Mouse (Mus musculus): ENCODE data around the gene 2310061N02Rik.
A peak's percentile ranks its signal among the peaks of the same experiment; 100 is the strongest.
"Not testable (repeated sequence)": the region's sequence is repeated elsewhere in the genome, so short reads cannot be mapped to it uniquely, and the experiment has no call there.

2310061N02Rik gene

GRCm38 (mm10) chr16:88707496-88708012, at the start of gene 2310061N02Rik:
TSS of gene 2310061N02Rik (minus strand) at chr16:88707962.
- DNase-seq (ENCODE audit: low spot score in 2 of 2) = no peak

GRCm38 (mm10) chr16:88751535-88751934, 43.8 kb upstream of the 2310061N02Rik start, which contains the start of gene Krtap13:
TSS of gene Krtap13 (minus strand) at chr16:88751635.
- DNase-seq (ENCODE audit: low spot score in 2 of 2) = not testable (repeated sequence)

- DNase-seq (ENCODE audit: low spot score in 2 of 2) = no peak
These were observed 40.2 kb upstream of the 2310061N02Rik start for GRCm38 (mm10) chr16:88747943-88748342.

GRCm38 (mm10) chr16:88744750-88745340, 37.1 kb upstream of the 2310061N02Rik start:
- DNase-seq (ENCODE audit: low spot score in 2 of 2) = no peak

- DNase-seq (ENCODE audit: low spot score in 2 of 2) = no peak
These were observed 27.6 kb upstream of the 2310061N02Rik start for GRCm38 (mm10) chr16:88735391-88735790.

- no peak for DNase-seq (ENCODE audit: low spot score in 2 of 2)
These were observed 21.1 kb upstream of the 2310061N02Rik start, which contains the start of gene Krtap13-1 for GRCm38 (mm10) chr16:88728812-88729275. TSS of gene Krtap13-1 (plus strand) at chr16:88728862.

- no peak for DNase-seq (ENCODE audit: low spot score in 2 of 2)
These were observed 12.3 kb upstream of the 2310061N02Rik start for GRCm38 (mm10) chr16:88720031-88720430.

GRCm38 (mm10) chr16:88716549-88716948, 8.8 kb upstream of the 2310061N02Rik start:
- DNase-seq (ENCODE audit: low spot score in 2 of 2) = no peak

- no peak for DNase-seq (ENCODE audit: low spot score in 2 of 2)
These were observed 3.5 kb upstream of the 2310061N02Rik start for GRCm38 (mm10) chr16:88711245-88711644.

GRCm38 (mm10) chr16:88710757-88711156, 3.0 kb upstream of the 2310061N02Rik start:
- no peak for DNase-seq (ENCODE audit: low spot score in 2 of 2)

- peak; percentile 12 to 47 for DNase-seq (ENCODE audit: low spot score in 2 of 2)
These were observed 6.5 kb downstream of the 2310061N02Rik start for GRCm38 (mm10) chr16:88701072-88701864.

GRCm38 (mm10) chr16:88696256-88696655, 11.5 kb downstream of the 2310061N02Rik start:
- no peak for DNase-seq (ENCODE audit: low spot score in 2 of 2)

GRCm38 (mm10) chr16:88681282-88681681, 26.5 kb downstream of the 2310061N02Rik start:
- no peak for DNase-seq (ENCODE audit: low spot score in 2 of 2)

- no peak for DNase-seq (ENCODE audit: low spot score in 2 of 2)
These were observed 28.7 kb downstream of the 2310061N02Rik start for GRCm38 (mm10) chr16:88679099-88679498.

- DNase-seq (ENCODE audit: low spot score in 2 of 2) = no peak
These were observed 36.2 kb downstream of the 2310061N02Rik start, which contains the start of gene Krtap27-1 for GRCm38 (mm10) chr16:88671571-88671970. TSS of gene Krtap27-1 (minus strand) at chr16:88671671.

- no peak for DNase-seq (ENCODE audit: low spot score in 2 of 2)
These were observed 50.3 kb downstream of the 2310061N02Rik start for GRCm38 (mm10) chr16:88657426-88657825.
